Mouse (Mus musculus) hindbrain, embryonic 10.5 days (tissue): ENCODE measurements around the gene Anks1b. TPM values are rescaled to one million over a fixed set of nuclear protein-coding genes. Genes with fewer than 3 reads are reported as not detected.

ENCODE experiments used
- DNase-seq: peaks from one replicate; pipeline ENCODE4 v3.0.0-alpha.2; 2017; ENCODE audit warnings: low spot score
- H3K27ac ChIP-seq: fragments of 300-500 bp; sonication (generic); 2 replicates; pipeline ENCODE4 v1.5.1; 2016; ENCODE audit warnings: mild to moderate bottlenecking, moderate library complexity
- H3K27me3 ChIP-seq: fragments of 300-500 bp; sonication (generic); 2 replicates; pipeline ENCODE4 v1.6.1; 2016; ENCODE audit warnings: mild to moderate bottlenecking; ENCODE audit not compliant: poor library complexity, insufficient read depth, severe bottlenecking
- H3K36me3 ChIP-seq: fragments of 300-500 bp; sonication (generic); 2 replicates; pipeline ENCODE4 v1.6.1; 2016; ENCODE audit warnings: mild to moderate bottlenecking, moderate library complexity
- H3K4me1 ChIP-seq: fragments of 300-500 bp; sonication (generic); replicated peaks from 2 replicates; pipeline ENCODE4 v1.6.1; 2016; ENCODE audit warnings: mild to moderate bottlenecking
- H3K4me3 ChIP-seq: fragments of 300-500 bp; sonication (generic); 2 replicates; pipeline ENCODE4 v1.5.1; 2016; ENCODE audit warnings: mild to moderate bottlenecking, moderate library complexity
- H3K9me3 ChIP-seq: fragments of 300-500 bp; sonication (generic); 2 replicates; pipeline ENCODE4 v1.6.1; 2016; ENCODE audit warnings: mild to moderate bottlenecking, moderate library complexity
- whole genome bisulfite sequencing: fragments of 180-500 bp; shearing (Covaris S2); methylation state at CpG from one replicate; pipeline ENCODE4 v1.1.7; 2016; 5-methylcytosine and 5-hydroxymethylcytosine counted together
- polyA plus RNA-seq: library from polyadenylated mRNA; unstranded; fragments of >200 nt; fragmentation: Nextera tagmentation; extraction: Ambion mirVana; gene quantifications from 2 replicates; pipeline ENCODE4 v1.2.1, GENCODE M21; 2016

Gene Anks1b
- polyA plus RNA-seq, 1 experiment from 2014 or later, result 4.1 TPM

- Histone ChIP-seq H3K36me3 (no peaks in the 10 kb centered on the region), H3K9me3 (no peaks in the 10 kb centered on the region), H3K4me3 (no peak overlapping the region), H3K27me3 (no peaks in the 10 kb centered on the region), H3K4me1 (no peaks in the 10 kb centered on the region), H3K27ac (no peak overlapping the region)
- 88% methylated on average over 5 of the region's 5 CpGs for WGBS
- no peak for DNase-seq
Observed at GRCm38 (mm10) chr10:90889566-90889965, 1016.3 kb downstream of the Anks1b start.

- WGBS, result 83% methylated on average over 11 of the region's 11 CpGs
- no peaks in the 10 kb centered on the region for H3K4me1 ChIP-seq
- no peak overlapping the region for H3K27ac ChIP-seq
- DNase-seq, result no peak
- H3K27me3 ChIP-seq, result no peaks in the 10 kb centered on the region
- H3K36me3 ChIP-seq, result no peaks in the 10 kb centered on the region
- H3K9me3 ChIP-seq, result no peaks in the 10 kb centered on the region
- H3K4me3 ChIP-seq, result no peak overlapping the region
Observed at GRCm38 (mm10) chr10:90892728-90893127, 1019.4 kb downstream of the Anks1b start.

- no peaks in the 10 kb centered on the region for H3K27me3 ChIP-seq
- H3K27ac ChIP-seq, result no peak overlapping the region
- WGBS, result 73% methylated on average over 3 of the region's 3 CpGs
- no peaks in the 10 kb centered on the region for H3K4me1 ChIP-seq
- no peaks in the 10 kb centered on the region for H3K9me3 ChIP-seq
- no peaks in the 10 kb centered on the region for H3K36me3 ChIP-seq
- H3K4me3 ChIP-seq, result no peak overlapping the region
- DNase-seq, result no peak
Observed at GRCm38 (mm10) chr10:90897894-90898293, 1024.6 kb downstream of the Anks1b start.

GRCm38 (mm10) chr10:90904185-90904584 is 1030.9 kb downstream of the Anks1b start:
- Histone ChIP-seq H3K4me1 (no peaks in the 10 kb centered on the region), H3K27ac (no peak overlapping the region), H3K4me3 (no peak overlapping the region), H3K36me3 (no peaks in the 10 kb centered on the region), H3K9me3 (no peaks in the 10 kb centered on the region), H3K27me3 (no peaks in the 10 kb centered on the region)
- no peak for DNase-seq

- 80% methylated on average over 8 of the region's 8 CpGs for WGBS
- no peaks in the 10 kb centered on the region for H3K9me3 ChIP-seq
Observed at GRCm38 (mm10) chr10:90907381-90907780, 1034.1 kb downstream of the Anks1b start.

GRCm38 (mm10) chr10:90923476-90923875 is 1050.2 kb downstream of the Anks1b start:
- H3K4me1 ChIP-seq, result no peaks in the 10 kb centered on the region
- H3K36me3 ChIP-seq, result no peaks in the 10 kb centered on the region
- 93% methylated on average over 7 of the region's 7 CpGs for WGBS
- H3K4me3 ChIP-seq, result no peak overlapping the region
- no peaks in the 10 kb centered on the region for H3K27me3 ChIP-seq
- no peak overlapping the region for H3K27ac ChIP-seq
- no peaks in the 10 kb centered on the region for H3K9me3 ChIP-seq
- no peak for DNase-seq

More at GRCm38 (mm10) chr10:90907381-90907780, 1034.1 kb downstream of the Anks1b start:
- H3K4me3 ChIP-seq, result no peak overlapping the region
- DNase-seq, result no peak
- no peaks in the 10 kb centered on the region for H3K4me1 ChIP-seq
- no peaks in the 10 kb centered on the region for H3K36me3 ChIP-seq
- no peak overlapping the region for H3K27ac ChIP-seq
- no peaks in the 10 kb centered on the region for H3K27me3 ChIP-seq

- no peaks in the 10 kb centered on the region for H3K4me1 ChIP-seq
- no peak overlapping the region for H3K27ac ChIP-seq
- no peaks in the 10 kb centered on the region for H3K36me3 ChIP-seq
- no peak for DNase-seq
- no peaks in the 10 kb centered on the region for H3K27me3 ChIP-seq
- no peak overlapping the region for H3K4me3 ChIP-seq
- WGBS, result 78% methylated on average over 5 of the region's 5 CpGs
- no peaks in the 10 kb centered on the region for H3K9me3 ChIP-seq
Observed at GRCm38 (mm10) chr10:90933088-90933487, 1059.8 kb downstream of the Anks1b start.

- H3K4me1 ChIP-seq, result no peaks in the 10 kb centered on the region
- no peaks in the 10 kb centered on the region for H3K27me3 ChIP-seq
- no peaks in the 10 kb centered on the region for H3K9me3 ChIP-seq
- 70% methylated on average over 13 of the region's 13 CpGs for WGBS
- H3K4me3 ChIP-seq, result no peak overlapping the region
- no peak for DNase-seq
- H3K36me3 ChIP-seq, result no peaks in the 10 kb centered on the region
- no peak overlapping the region for H3K27ac ChIP-seq
Observed at GRCm38 (mm10) chr10:90934678-90935077, 1061.4 kb downstream of the Anks1b start.

- Histone ChIP-seq H3K9me3 (no peaks in the 10 kb centered on the region), H3K27ac (no peak overlapping the region), H3K4me3 (no peak overlapping the region), H3K36me3 (no peaks in the 10 kb centered on the region), H3K4me1 (no peaks in the 10 kb centered on the region), H3K27me3 (no peaks in the 10 kb centered on the region)
- 92% methylated on average over 5 of the region's 5 CpGs for WGBS
- no peak for DNase-seq
Observed at GRCm38 (mm10) chr10:90937721-90938460, 1064.6 kb downstream of the Anks1b start.

GRCm38 (mm10) chr10:90940521-90941520 is 1067.5 kb downstream of the Anks1b start:
- no peak for DNase-seq
- Histone ChIP-seq H3K27ac (no peak overlapping the region), H3K4me1 (no peaks in the 10 kb centered on the region), H3K27me3 (no peaks in the 10 kb centered on the region), H3K9me3 (no peaks in the 10 kb centered on the region), H3K36me3 (no peaks in the 10 kb centered on the region), H3K4me3 (no peak overlapping the region)
- 80% methylated on average over 15 of the region's 15 CpGs for WGBS

GRCm38 (mm10) chr10:90942001-90942700 is 1068.8 kb downstream of the Anks1b start:
- Histone ChIP-seq H3K4me3 (no peak overlapping the region), H3K27me3 (no peaks in the 10 kb centered on the region), H3K4me1 (no peaks in the 10 kb centered on the region), H3K27ac (no peak overlapping the region), H3K36me3 (no peaks in the 10 kb centered on the region), H3K9me3 (no peaks in the 10 kb centered on the region)
- WGBS, result 83% methylated on average over 14 of the region's 14 CpGs
- no peak for DNase-seq

GRCm38 (mm10) chr10:90947043-90947442 is 1073.7 kb downstream of the Anks1b start:
- no peak overlapping the region for H3K4me3 ChIP-seq

More at GRCm38 (mm10) chr10:90947043-90947442, 1073.7 kb downstream of the Anks1b start:
- H3K27ac ChIP-seq, result no peak overlapping the region
- H3K36me3 ChIP-seq, result no peaks in the 10 kb centered on the region
- 96% methylated on average over 6 of the region's 6 CpGs for WGBS
- no peak for DNase-seq
- H3K27me3 ChIP-seq, result no peaks in the 10 kb centered on the region
- no peaks in the 10 kb centered on the region for H3K9me3 ChIP-seq
- H3K4me1 ChIP-seq, result no peaks in the 10 kb centered on the region
